Mouse (Mus musculus) liver, embryonic 16.5 days (tissue): Measurements from ENCODE around the gene Psenen. TPM values are rescaled to one million over a fixed set of nuclear protein-coding genes. Genes with fewer than 3 reads are reported as not detected.

Experiments
- ATAC-seq: fragments of 200-750 bp; cut with Nextera tagmentation; 2 replicates; pipeline ENCODE4 v1.8.0; 2017; ENCODE audit warnings: low read depth, mild to moderate bottlenecking, moderate number of reproducible peaks, moderate library complexity
- H3K27ac ChIP-seq: fragments of 300-500 bp; sonication (generic); 2 replicates; pipeline ENCODE4 v1.5.1; 2014; ENCODE audit warnings: mild to moderate bottlenecking, low read length
- H3K27me3 ChIP-seq: fragments of 300-500 bp; sonication (generic); 2 replicates; pipeline ENCODE4 v1.6.1; 2014; ENCODE audit warnings: low read depth, low read length, mixed read lengths; ENCODE audit not compliant: control insufficient read depth, insufficient read depth
- H3K36me3 ChIP-seq: fragments of 300-500 bp; sonication (generic); 2 replicates; pipeline ENCODE4 v1.6.1; 2014; ENCODE audit warnings: mild to moderate bottlenecking; ENCODE audit not compliant: control insufficient read depth, insufficient read depth
- H3K4me1 ChIP-seq: fragments of 300-500 bp; sonication (generic); 2 replicates; pipeline ENCODE4 v1.6.1; 2014; ENCODE audit warnings: low read depth, low read length, mixed read lengths; ENCODE audit not compliant: control insufficient read depth
- H3K4me2 ChIP-seq: fragments of 300-500 bp; sonication (generic); 2 replicates; pipeline ENCODE4 v1.6.1; 2014; ENCODE audit warnings: low read depth, low read length, mixed read lengths
- H3K4me3 ChIP-seq: fragments of 300-500 bp; sonication (generic); 2 replicates; pipeline ENCODE4 v1.5.1; 2014; ENCODE audit warnings: low read depth, mild to moderate bottlenecking, low read length
- H3K9ac ChIP-seq: fragments of 300-500 bp; sonication (generic); 2 replicates; pipeline ENCODE4 v1.6.1; 2014; ENCODE audit warnings: low read depth, low read length
- H3K9me3 ChIP-seq: fragments of 300-500 bp; sonication (generic); replicated peaks from 2 replicates; pipeline ENCODE4 v1.6.1; 2016; ENCODE audit warnings: low read length; ENCODE audit not compliant: control insufficient read depth
- WGBS: fragments of 180-500 bp; shearing (Covaris S2); extraction: QIAGEN DNeasy Blood & Tissue Kit; methylation state at CpG from one replicate; pipeline ENCODE4 v1.1.7; 2014; ENCODE audit not compliant: insufficient replicate concordance; 5-methylcytosine and 5-hydroxymethylcytosine counted together
- polyA plus RNA-seq: library from polyadenylated mRNA; unstranded; fragments of >200 nt; fragmentation: Nextera tagmentation; extraction: Ambion mirVana; gene quantifications from 2 replicates; pipeline ENCODE4 v1.2.1, GENCODE M21; 2015

Psenen gene
- polyA plus RNA-seq, 1 experiment from 2014 or later: 65.0 TPM

DNA sequence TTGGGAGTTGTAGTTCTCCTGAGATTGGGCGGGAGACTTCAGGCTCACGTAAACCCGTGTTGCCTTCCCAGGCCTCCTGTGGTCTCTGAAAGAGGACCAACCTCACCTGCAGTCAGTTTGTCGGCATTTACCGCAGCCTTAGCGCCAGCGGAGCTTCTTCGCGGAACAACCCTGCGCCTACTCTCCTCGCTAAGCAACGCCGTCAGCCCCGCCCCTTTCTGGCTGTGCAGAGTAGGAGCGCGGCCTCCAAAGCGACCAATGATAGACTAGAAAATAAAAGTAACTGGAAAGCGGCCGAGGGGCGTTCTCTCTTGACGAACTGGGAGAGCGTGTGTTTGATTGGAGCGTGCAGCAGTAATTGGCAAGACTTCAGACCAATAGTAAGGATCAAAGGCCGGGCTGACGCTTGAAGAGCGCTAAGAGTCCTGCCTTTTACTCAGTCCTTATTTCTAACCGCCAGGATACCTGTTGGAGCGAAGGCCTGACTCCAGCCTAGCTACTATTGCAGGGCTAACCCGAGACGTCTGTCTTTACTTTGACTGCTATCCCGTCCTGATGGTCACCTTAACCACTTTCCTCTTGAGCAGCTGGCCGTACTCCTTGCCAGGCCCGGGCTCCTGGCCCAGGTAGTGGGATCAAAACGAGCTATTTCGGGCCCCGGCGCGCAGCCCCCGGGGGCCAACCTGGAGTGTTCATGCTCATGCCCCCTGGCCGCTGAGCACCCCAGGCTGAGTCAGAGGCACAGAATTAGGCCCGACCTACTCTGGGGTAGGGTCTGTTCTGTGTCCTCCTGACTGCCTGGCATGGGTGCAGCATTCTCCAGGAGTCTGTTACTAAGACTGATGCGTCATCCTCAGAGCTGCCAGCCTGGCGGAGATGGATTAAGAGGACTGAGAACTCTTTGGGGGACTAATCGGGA lies 11.1 kb downstream of the Psenen start, which contains the start of the genes Hspb6 and Proser3:
TSS of gene Hspb6 (plus strand) at position 77 of the 919 bp plus-strand sequence.
TSS of gene Proser3 (minus strand) at position 198 of the 919 bp plus-strand sequence.
- Histone ChIP-seq H3K4me1 (peaks cover 17% of the 10 kb centered on the region), H3K27ac (peak within 1 kb of the TSS; percentile 97), H3K36me3 (peaks cover 17% of the 10 kb centered on the region), H3K4me3 (peak within 1 kb of the TSS; percentile 83), H3K27me3 (no peaks in the 10 kb centered on the region), H3K4me2 (peak within 1 kb of the TSS; percentile 96), H3K9me3 (no peaks in the 10 kb centered on the region), H3K9ac (peak within 1 kb of the TSS; percentile 88)
- WGBS: under 1% methylated on average over 44 of the region's 44 CpGs
- peak; percentile 92 for ATAC-seq

DNA sequence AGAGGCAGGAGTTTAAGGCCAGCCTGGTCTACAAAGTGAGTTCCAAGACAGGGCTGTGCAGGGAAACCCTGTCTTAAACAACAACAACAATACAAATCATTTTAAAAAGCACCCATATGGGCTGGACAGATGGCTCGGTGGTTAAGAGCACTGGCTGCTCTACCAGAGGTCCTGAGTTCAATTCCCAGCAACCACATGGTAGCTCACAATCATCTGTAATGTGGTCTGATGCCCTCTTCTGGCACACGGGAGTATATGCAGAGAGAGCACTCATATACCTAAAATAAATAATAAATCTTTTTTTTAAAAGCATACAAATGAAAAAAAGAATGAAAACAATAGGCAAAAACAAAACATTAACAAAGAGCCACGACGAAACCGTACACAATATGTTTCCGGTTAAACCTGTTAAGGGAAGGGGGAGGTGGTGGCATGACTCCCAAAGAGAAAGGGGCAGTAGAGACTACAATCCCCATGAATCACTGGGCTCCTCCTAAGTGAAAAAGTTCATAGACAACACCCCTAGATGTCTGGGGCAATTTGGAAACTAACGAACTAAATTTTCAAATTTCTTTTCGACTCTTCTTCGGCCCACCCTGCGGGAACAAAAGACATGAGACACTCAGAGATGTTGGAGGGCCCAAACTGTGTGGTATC lies 11.9 kb downstream of the Psenen start:
- H3K9ac ChIP-seq: peak overlapping the region; percentile 85
- H3K4me2 ChIP-seq: peak overlapping the region; percentile 77
- peak overlapping the region; percentile 97 for H3K27ac ChIP-seq
- peaks cover 17% of the 10 kb centered on the region for H3K4me1 ChIP-seq
- H3K4me3 ChIP-seq: peak overlapping the region; percentile 83
- under 1% methylated on average over 10 of the region's 10 CpGs for WGBS
- H3K9me3 ChIP-seq: no peaks in the 10 kb centered on the region
- ATAC-seq: peak; percentile 38
- peaks cover 14% of the 10 kb centered on the region for H3K36me3 ChIP-seq
- no peaks in the 10 kb centered on the region for H3K27me3 ChIP-seq

DNA sequence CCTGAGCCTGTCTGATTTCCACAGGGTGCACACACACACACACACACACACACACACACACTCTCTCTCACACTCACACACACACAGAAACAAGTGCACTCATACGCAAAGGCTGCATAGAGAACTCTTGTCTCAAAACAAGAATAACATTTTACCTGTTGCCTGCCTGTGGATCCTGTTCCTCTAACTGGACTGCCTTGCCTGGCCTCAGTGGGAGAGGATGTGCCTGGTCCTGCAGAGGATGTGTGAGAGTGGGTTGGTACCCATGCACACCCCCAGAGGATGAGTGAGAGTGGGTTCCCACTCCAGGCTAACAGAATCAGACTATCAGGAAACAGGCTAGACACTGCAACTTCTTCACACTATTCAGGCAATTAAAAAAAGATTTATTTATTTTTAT lies 12.8 kb downstream of the Psenen start:
- Histone ChIP-seq H3K36me3 (peaks cover 10% of the 10 kb centered on the region), H3K27ac (no peak overlapping the region), H3K4me2 (no peak overlapping the region), H3K9ac (no peak overlapping the region), H3K27me3 (no peaks in the 10 kb centered on the region), H3K4me3 (no peak overlapping the region), H3K9me3 (no peaks in the 10 kb centered on the region), H3K4me1 (peaks cover 17% of the 10 kb centered on the region)
- WGBS: 86% methylated on average over 1 of the region's 1 CpGs
- no peak for ATAC-seq

DNA sequence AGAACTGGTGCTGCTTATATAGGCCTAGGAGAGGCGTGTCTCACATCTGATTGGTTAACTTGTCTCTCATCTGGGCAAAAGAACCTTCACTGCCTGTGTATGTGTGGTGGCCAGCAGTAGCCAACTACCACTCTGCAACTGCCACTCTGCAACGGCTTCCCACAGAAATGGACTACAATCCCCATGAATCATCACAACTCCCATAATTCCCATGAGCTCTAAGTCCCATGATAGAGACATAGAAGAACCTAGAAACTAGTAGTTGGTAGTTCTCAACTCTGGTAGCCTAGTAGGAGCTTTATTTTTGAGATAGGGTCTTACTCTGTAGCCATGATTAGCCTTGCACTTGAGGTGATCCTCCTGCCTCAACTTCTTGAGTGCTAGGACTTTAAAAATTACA lies 13.5 kb downstream of the Psenen start:
- Histone ChIP-seq H3K4me2 (no peak overlapping the region), H3K9ac (no peak overlapping the region), H3K36me3 (peaks cover 3% of the 10 kb centered on the region), H3K4me1 (peaks cover 17% of the 10 kb centered on the region), H3K27me3 (no peaks in the 10 kb centered on the region), H3K27ac (no peak overlapping the region), H3K9me3 (no peaks in the 10 kb centered on the region), H3K4me3 (no peak overlapping the region)
- 72% methylated on average over 2 of the region's 2 CpGs for WGBS
- no peak for ATAC-seq

GRCm38 (mm10) chr7:30544327-30544726 lies 19.1 kb downstream of the Psenen start:
- H3K36me3 ChIP-seq: no peaks in the 10 kb centered on the region; the same call in 1 of the 2 replicates
- no peak overlapping the region for H3K9ac ChIP-seq
- no peak for ATAC-seq
- H3K9me3 ChIP-seq: no peaks in the 10 kb centered on the region
- no peak overlapping the region for H3K27ac ChIP-seq
- no peak overlapping the region for H3K4me3 ChIP-seq
- no peak overlapping the region for H3K4me2 ChIP-seq
- H3K27me3 ChIP-seq: no peaks in the 10 kb centered on the region
- H3K4me1 ChIP-seq: peaks cover 3% of the 10 kb centered on the region
- WGBS: 39% methylated on average over 2 of the region's 2 CpGs

GRCm38 (mm10) chr7:30540572-30540971 lies 22.9 kb downstream of the Psenen start:
- H3K27ac ChIP-seq: no peak overlapping the region
- peaks cover 7% of the 10 kb centered on the region for H3K4me1 ChIP-seq
- WGBS: 82% methylated on average over 7 of the region's 7 CpGs
- no peaks in the 10 kb centered on the region for H3K36me3 ChIP-seq
- H3K9ac ChIP-seq: no peak overlapping the region
- no peak overlapping the region for H3K4me2 ChIP-seq
- H3K9me3 ChIP-seq: no peaks in the 10 kb centered on the region
- H3K4me3 ChIP-seq: no peak overlapping the region
- H3K27me3 ChIP-seq: no peaks in the 10 kb centered on the region
- no peak for ATAC-seq

DNA sequence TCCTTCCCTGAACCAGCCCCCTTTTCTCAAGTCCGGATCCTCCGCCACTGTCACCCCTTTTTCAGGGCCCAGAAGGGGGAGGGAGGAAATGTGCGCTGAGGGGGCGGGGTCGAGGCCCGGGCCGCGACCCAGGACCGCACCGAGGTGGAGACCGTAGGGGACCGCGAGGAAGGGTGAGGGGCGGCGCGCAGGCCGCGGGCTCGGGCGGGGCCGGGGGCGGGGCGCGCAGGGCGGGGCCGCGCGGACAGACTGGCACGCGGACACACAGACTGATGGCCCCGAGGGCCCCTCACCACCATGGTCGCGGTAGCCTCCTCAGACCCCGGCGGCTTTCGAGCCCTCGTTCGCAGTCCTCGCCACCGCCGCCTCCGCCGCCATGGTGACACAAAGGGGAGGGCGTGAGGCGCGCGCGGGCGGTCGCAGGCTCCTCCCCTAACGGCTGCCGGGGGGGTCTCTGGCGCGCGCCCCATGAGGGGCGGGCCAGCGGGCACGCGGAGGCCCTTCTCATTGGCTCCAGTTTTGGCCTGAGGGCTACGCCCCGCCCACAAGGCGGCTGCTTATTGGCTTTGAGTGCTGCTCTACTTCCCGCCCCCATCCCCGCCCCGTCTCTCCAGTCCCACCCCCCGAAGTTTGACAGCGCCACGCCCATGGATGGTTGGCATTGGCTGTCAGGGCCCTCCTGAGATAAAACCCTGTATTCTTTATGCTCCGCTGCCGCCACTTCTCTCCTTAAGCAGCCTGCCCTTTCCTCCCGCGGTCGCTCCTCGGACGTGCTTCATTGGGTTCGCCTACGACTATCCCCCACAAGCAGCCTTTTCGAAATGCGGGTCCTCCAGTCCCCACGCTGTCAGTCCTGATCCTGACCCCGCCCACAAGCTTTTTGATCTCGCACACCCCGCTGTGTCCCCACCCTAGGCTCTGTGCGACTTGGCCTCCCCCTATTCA lies 28.5 kb downstream of the Psenen start, which contains the start of gene Arhgap33:
TSS of gene Arhgap33 (minus strand) at position 428 of the 945 bp plus-strand sequence.
- H3K27ac ChIP-seq: peak within 1 kb of the TSS; percentile 84
- peak within 1 kb of the TSS; percentile 79 for H3K4me3 ChIP-seq
- H3K9ac ChIP-seq: peak within 1 kb of the TSS; percentile 79
- peak within 1 kb of the TSS; percentile 99 for H3K4me2 ChIP-seq
- peak; percentile 97 for ATAC-seq
- H3K4me1 ChIP-seq: peaks cover 17% of the 10 kb centered on the region
- H3K27me3 ChIP-seq: no peaks in the 10 kb centered on the region
- H3K36me3 ChIP-seq: peaks cover 4% of the 10 kb centered on the region
- no peaks in the 10 kb centered on the region for H3K9me3 ChIP-seq
- WGBS: under 1% methylated on average over 57 of the region's 84 CpGs

- peak overlapping the region; percentile 99 for H3K4me2 ChIP-seq
- H3K27me3 ChIP-seq: no peaks in the 10 kb centered on the region
- 15% methylated on average over 26 of the region's 26 CpGs for WGBS
- peak overlapping the region; percentile 79 for H3K4me3 ChIP-seq
- no peak for ATAC-seq
- H3K27ac ChIP-seq: no peak overlapping the region; the same call in 1 of the 2 replicates
- H3K9ac ChIP-seq: peak overlapping the region; percentile 79
- H3K4me1 ChIP-seq: peaks cover 17% of the 10 kb centered on the region
- H3K9me3 ChIP-seq: no peaks in the 10 kb centered on the region
- H3K36me3 ChIP-seq: peaks cover 4% of the 10 kb centered on the region
Measured at GRCm38 (mm10) chr7:30533941-30534632, 29.3 kb downstream of the Psenen start.
